Mouse (Mus musculus): Measurements from ENCODE around the gene Slc5a4a. TPM values are rescaled to one million over a fixed set of nuclear protein-coding genes. Genes with fewer than 3 reads are reported as not detected.

Gene Slc5a4a
- not detected in 2 replicates for polyA plus RNA-seq (2015; fragmentation: Nextera tagmentation; extraction: Ambion mirVana)

- H3K4me2 ChIP-seq = no peak within 1 kb of the TSS
- no peak within 1 kb of the TSS for H3K4me3 ChIP-seq
- no peaks in the 10 kb centered on the region for H3K36me3 ChIP-seq
- H3K27ac ChIP-seq = no peak within 1 kb of the TSS
- H3K9ac ChIP-seq = no peak within 1 kb of the TSS
- 87% methylated on average over 5 of the region's 5 CpGs for WGBS
- H3K27me3 ChIP-seq = no peaks in the 10 kb centered on the region
- H3K9me3 ChIP-seq (replicated peaks) = no peaks in the 10 kb centered on the region
- no peaks in the 10 kb centered on the region for H3K4me1 ChIP-seq (replicated peaks)
- ATAC-seq (replicated peaks; ENCODE audit: insufficient number of reproducible peaks, insufficient read depth, low FRiP score, low read depth) = no peak
Measured at GRCm38 (mm10) chr10:76147278-76147677, at the start of gene Slc5a4a. Gene Slc5a4a (plus strand): TSS chr10:76147451.

GRCm38 (mm10) chr10:76110861-76111260 is 36.4 kb upstream of the Slc5a4a start, which contains the start of gene Slc5a4b:
Gene Slc5a4b (minus strand): TSS chr10:76110961.
- H3K4me1 ChIP-seq (replicated peaks) = no peaks in the 10 kb centered on the region
- no peak within 1 kb of the TSS for H3K9ac ChIP-seq
- H3K9me3 ChIP-seq (replicated peaks) = no peaks in the 10 kb centered on the region
- ATAC-seq (replicated peaks; ENCODE audit: insufficient number of reproducible peaks, insufficient read depth, low FRiP score, low read depth) = no peak
- WGBS = 83% methylated on average over 4 of the region's 4 CpGs
- no peak within 1 kb of the TSS for H3K27ac ChIP-seq
- H3K4me3 ChIP-seq = no peak within 1 kb of the TSS
- no peak within 1 kb of the TSS for H3K4me2 ChIP-seq
- H3K36me3 ChIP-seq = no peaks in the 10 kb centered on the region
- no peaks in the 10 kb centered on the region for H3K27me3 ChIP-seq

DNA sequence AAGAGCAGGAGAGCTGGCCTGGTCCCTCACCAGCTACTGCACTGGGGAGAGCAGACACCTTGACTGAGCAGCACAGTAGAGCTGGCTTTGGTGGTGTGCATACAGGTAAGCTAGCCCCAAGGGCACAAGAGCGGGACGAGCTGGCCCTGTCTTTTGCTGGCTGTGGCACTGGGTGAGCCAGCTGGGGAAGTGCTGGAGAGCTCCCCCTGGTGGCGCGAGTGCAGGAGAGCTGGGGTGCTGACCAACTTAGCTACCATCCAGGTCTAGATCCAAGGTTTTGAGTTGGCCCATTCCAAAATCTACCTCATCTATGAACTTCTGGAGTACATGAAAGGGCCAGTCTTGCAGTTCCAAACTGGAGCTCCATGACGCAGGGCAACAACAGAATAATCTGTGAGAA is 29.3 kb upstream of the Slc5a4a start:
- Histone ChIP-seq H3K36me3 (no peaks in the 10 kb centered on the region), H3K4me2 (no peak overlapping the region), H3K9ac (no peak overlapping the region), H3K4me1 (replicated peaks) (peaks cover 3% of the 10 kb centered on the region; the same call in 1 of the 2 replicates), H3K27ac (no peak overlapping the region), H3K4me3 (no peak overlapping the region), H3K27me3 (no peaks in the 10 kb centered on the region), H3K9me3 (replicated peaks) (no peaks in the 10 kb centered on the region)
- 29% methylated on average over 5 of the region's 5 CpGs for WGBS
- ATAC-seq (replicated peaks; ENCODE audit: insufficient number of reproducible peaks, insufficient read depth, low FRiP score, low read depth) = no peak

GRCm38 (mm10) chr10:76118741-76119140 is 28.5 kb upstream of the Slc5a4a start:
- H3K9me3 ChIP-seq (replicated peaks) = no peaks in the 10 kb centered on the region
- no peaks in the 10 kb centered on the region for H3K27me3 ChIP-seq
- no peak overlapping the region for H3K27ac ChIP-seq
- H3K4me3 ChIP-seq = no peak overlapping the region
- 7% methylated on average over 1 of the region's 1 CpGs for WGBS
- peaks cover 3% of the 10 kb centered on the region; the same call in 1 of the 2 replicates for H3K4me1 ChIP-seq (replicated peaks)
- H3K36me3 ChIP-seq = no peaks in the 10 kb centered on the region
- no peak overlapping the region for H3K4me2 ChIP-seq
- ATAC-seq (replicated peaks; ENCODE audit: insufficient number of reproducible peaks, insufficient read depth, low FRiP score, low read depth) = no peak
- no peak overlapping the region for H3K9ac ChIP-seq

GRCm38 (mm10) chr10:76120124-76120711 is 27.0 kb upstream of the Slc5a4a start:
- ATAC-seq (replicated peaks; ENCODE audit: insufficient number of reproducible peaks, insufficient read depth, low FRiP score, low read depth) = no peak
- 25% methylated on average over 4 of the region's 4 CpGs for WGBS
- Histone ChIP-seq H3K27ac (no peak overlapping the region), H3K4me1 (replicated peaks) (peaks cover 3% of the 10 kb centered on the region; the same call in 1 of the 2 replicates), H3K36me3 (no peaks in the 10 kb centered on the region), H3K4me2 (no peak overlapping the region), H3K9me3 (replicated peaks) (no peaks in the 10 kb centered on the region), H3K9ac (no peak overlapping the region), H3K27me3 (no peaks in the 10 kb centered on the region), H3K4me3 (no peak overlapping the region)

DNA sequence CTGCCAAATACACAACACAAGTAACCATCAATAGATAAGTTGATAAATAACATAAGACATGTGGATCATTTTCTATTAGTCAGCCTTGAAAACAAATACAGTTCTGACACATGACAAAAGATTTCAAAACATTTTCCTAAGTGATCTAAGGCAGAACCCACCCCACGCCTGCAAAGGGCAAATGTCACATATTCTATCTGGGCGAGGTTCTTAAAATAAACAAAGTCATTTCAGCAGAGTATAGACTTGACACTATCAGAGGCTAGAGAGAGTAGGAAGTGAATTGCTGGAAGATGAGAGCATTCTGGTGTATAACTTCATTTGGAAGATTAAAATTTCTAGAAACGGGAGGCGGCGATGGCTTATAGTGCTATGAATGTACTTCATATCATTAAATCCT is 25.8 kb upstream of the Slc5a4a start:
- Histone ChIP-seq H3K9me3 (replicated peaks) (no peaks in the 10 kb centered on the region), H3K4me2 (no peak overlapping the region), H3K27me3 (no peaks in the 10 kb centered on the region), H3K27ac (no peak overlapping the region), H3K4me3 (no peak overlapping the region), H3K9ac (no peak overlapping the region), H3K36me3 (no peaks in the 10 kb centered on the region), H3K4me1 (replicated peaks) (peaks cover 3% of the 10 kb centered on the region; the same call in 1 of the 2 replicates)
- WGBS = 51% methylated on average over 5 of the region's 5 CpGs
- ATAC-seq (replicated peaks; ENCODE audit: insufficient number of reproducible peaks, insufficient read depth, low FRiP score, low read depth) = no peak

DNA sequence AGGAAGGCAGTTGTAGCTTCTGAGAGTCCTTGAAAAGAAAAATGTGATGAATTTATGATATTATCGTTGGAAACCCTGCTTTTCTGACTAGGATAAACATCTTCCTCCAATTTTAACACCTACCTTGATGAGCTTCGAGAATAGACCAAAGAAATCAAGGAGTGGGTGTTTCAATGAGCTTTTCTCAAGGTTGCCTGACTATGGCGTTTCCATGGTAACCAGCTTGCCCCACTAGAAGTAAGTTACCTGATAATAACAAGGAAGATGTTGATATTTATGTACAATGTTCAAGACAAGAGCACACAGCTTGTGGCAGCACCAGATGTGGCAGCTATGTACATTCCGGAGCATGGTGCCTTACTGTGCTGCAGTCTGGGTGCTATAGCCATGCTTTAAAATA is 14.7 kb upstream of the Slc5a4a start:
- 66% methylated on average over 4 of the region's 4 CpGs for WGBS
- H3K4me2 ChIP-seq = no peak overlapping the region
- no peaks in the 10 kb centered on the region for H3K9me3 ChIP-seq (replicated peaks)
- H3K9ac ChIP-seq = no peak overlapping the region
- no peak for ATAC-seq (replicated peaks; ENCODE audit: insufficient number of reproducible peaks, insufficient read depth, low FRiP score, low read depth)
- no peak overlapping the region for H3K27ac ChIP-seq
- H3K4me3 ChIP-seq = no peak overlapping the region
- no peaks in the 10 kb centered on the region for H3K36me3 ChIP-seq
- no peaks in the 10 kb centered on the region for H3K4me1 ChIP-seq (replicated peaks)
- no peaks in the 10 kb centered on the region for H3K27me3 ChIP-seq

DNA sequence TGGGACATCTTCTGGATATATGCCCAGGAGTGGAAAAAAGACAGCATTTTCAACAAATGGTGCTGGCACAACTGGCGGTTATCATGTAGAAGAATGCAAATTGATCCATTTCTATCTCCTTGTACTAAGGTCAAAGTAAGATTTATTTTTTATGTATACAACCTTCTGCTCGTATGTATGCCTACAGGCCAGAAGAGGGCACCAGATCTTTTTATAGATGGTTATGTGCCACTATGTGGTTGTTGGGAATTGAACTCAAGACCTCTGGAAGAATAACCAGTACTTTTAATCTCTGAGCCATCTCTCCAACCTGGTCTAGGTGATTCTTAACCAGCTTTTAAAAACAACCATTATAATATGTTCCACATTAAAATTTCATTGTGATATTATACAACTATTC is 10.9 kb upstream of the Slc5a4a start:
- Histone ChIP-seq H3K36me3 (no peaks in the 10 kb centered on the region), H3K9ac (no peak overlapping the region), H3K27ac (no peak overlapping the region), H3K27me3 (no peaks in the 10 kb centered on the region), H3K9me3 (replicated peaks) (no peaks in the 10 kb centered on the region), H3K4me2 (no peak overlapping the region), H3K4me3 (no peak overlapping the region), H3K4me1 (replicated peaks) (no peaks in the 10 kb centered on the region)
- 66% methylated on average over 2 of the region's 2 CpGs for WGBS
- no peak for ATAC-seq (replicated peaks; ENCODE audit: insufficient number of reproducible peaks, insufficient read depth, low FRiP score, low read depth)

- H3K27me3 ChIP-seq = no peaks in the 10 kb centered on the region
- H3K4me1 ChIP-seq (replicated peaks) = no peaks in the 10 kb centered on the region
- WGBS = 62% methylated on average over 8 of the region's 8 CpGs
- ATAC-seq (replicated peaks; ENCODE audit: insufficient number of reproducible peaks, insufficient read depth, low FRiP score, low read depth) = no peak
- H3K27ac ChIP-seq = no peak overlapping the region
- H3K36me3 ChIP-seq = no peaks in the 10 kb centered on the region
- H3K9ac ChIP-seq = no peak overlapping the region
- no peak overlapping the region for H3K4me3 ChIP-seq
- H3K4me2 ChIP-seq = no peak overlapping the region
- no peaks in the 10 kb centered on the region for H3K9me3 ChIP-seq (replicated peaks)
Measured at GRCm38 (mm10) chr10:76146846-76147245, 405 bp upstream of the Slc5a4a start.

DNA sequence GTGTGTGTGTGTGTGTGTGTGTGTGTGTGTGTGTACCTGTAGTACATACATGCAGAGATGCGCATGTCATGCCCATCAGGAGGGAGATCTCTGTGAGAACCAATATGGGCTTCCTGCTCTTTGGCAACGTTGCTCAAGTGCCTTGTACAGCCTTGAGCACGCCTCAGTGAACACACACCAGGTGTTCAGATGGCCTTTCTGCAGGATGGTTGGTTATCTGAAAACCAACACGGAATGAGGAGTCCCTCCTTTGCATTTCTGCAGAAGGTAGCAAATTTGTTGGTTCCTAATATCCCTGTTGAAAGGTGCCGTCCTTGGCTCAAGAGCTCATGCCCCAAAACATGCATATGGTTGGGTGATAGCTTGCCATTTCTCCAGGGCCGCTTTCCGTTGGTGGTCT is 8.7 kb downstream of the Slc5a4a start:
- Histone ChIP-seq H3K4me3 (no peak overlapping the region), H3K4me2 (no peak overlapping the region), H3K27ac (no peak overlapping the region), H3K27me3 (no peaks in the 10 kb centered on the region), H3K36me3 (no peaks in the 10 kb centered on the region), H3K4me1 (replicated peaks) (no peaks in the 10 kb centered on the region), H3K9me3 (replicated peaks) (no peaks in the 10 kb centered on the region), H3K9ac (no peak overlapping the region)
- WGBS = 80% methylated on average over 7 of the region's 7 CpGs
- no peak for ATAC-seq (replicated peaks; ENCODE audit: insufficient number of reproducible peaks, insufficient read depth, low FRiP score, low read depth)

- H3K9ac ChIP-seq = no peak overlapping the region
- H3K27me3 ChIP-seq = no peaks in the 10 kb centered on the region
- no peak for ATAC-seq (replicated peaks; ENCODE audit: insufficient number of reproducible peaks, insufficient read depth, low FRiP score, low read depth)
- H3K27ac ChIP-seq = no peak overlapping the region
- no peak overlapping the region for H3K4me2 ChIP-seq
- no peak overlapping the region for H3K4me3 ChIP-seq
- no peaks in the 10 kb centered on the region for H3K36me3 ChIP-seq
- WGBS = 73% methylated on average over 5 of the region's 5 CpGs
- H3K9me3 ChIP-seq (replicated peaks) = no peaks in the 10 kb centered on the region
- H3K4me1 ChIP-seq (replicated peaks) = no peaks in the 10 kb centered on the region
Measured at GRCm38 (mm10) chr10:76157528-76157927, 10.3 kb downstream of the Slc5a4a start.

GRCm38 (mm10) chr10:76158009-76158408 is 10.8 kb downstream of the Slc5a4a start:
- Histone ChIP-seq H3K36me3 (no peaks in the 10 kb centered on the region), H3K4me2 (no peak overlapping the region), H3K27ac (no peak overlapping the region), H3K4me1 (replicated peaks) (no peaks in the 10 kb centered on the region), H3K9me3 (replicated peaks) (no peaks in the 10 kb centered on the region), H3K27me3 (no peaks in the 10 kb centered on the region), H3K4me3 (no peak overlapping the region), H3K9ac (no peak overlapping the region)
- 59% methylated on average over 1 of the region's 1 CpGs for WGBS
- no peak for ATAC-seq (replicated peaks; ENCODE audit: insufficient number of reproducible peaks, insufficient read depth, low FRiP score, low read depth)
